Mouse (Mus musculus): ENCODE measurements around the gene Aplp1.

GRCm38 (mm10) chr7:30409789-30410188, 35.5 kb downstream of the Aplp1 start:
- TF ChIP-seq CTCF (IDR thresholded peaks at IDR 0.05; ENCODE audit: control insufficient read depth, insufficient read depth, insufficient replicate concordance, low read depth, low read length) (no peak), POLR2A (IDR thresholded peaks at IDR 0.05; ENCODE audit: control insufficient read depth, low read depth, low read length) (no peak)
